Mouse (Mus musculus) layer of hippocampus, postnatal 36 days (tissue): ENCODE data around the gene Syngr1. TPM values are rescaled to one million over a fixed set of nuclear protein-coding genes. Genes with fewer than 3 reads are reported as not detected.
"Not testable (repeated sequence)": the region's sequence is repeated elsewhere in the genome, so short reads cannot be mapped to it uniquely, and the experiment has no call there.

ENCODE experiments used
- DNase-seq, 2 experiments: peaks; one replicate each; pipeline ENCODE4 v3.0.0; 2022
- total RNA-seq, 2 experiments: library from RNA; stranded (reverse); gene quantifications; 2 replicates each; pipeline ENCODE4 v1.2.3; 2021

The Syngr1 gene
- total RNA-seq, 2 experiments from 2014 or later, result 341 to 377 TPM

DNA sequence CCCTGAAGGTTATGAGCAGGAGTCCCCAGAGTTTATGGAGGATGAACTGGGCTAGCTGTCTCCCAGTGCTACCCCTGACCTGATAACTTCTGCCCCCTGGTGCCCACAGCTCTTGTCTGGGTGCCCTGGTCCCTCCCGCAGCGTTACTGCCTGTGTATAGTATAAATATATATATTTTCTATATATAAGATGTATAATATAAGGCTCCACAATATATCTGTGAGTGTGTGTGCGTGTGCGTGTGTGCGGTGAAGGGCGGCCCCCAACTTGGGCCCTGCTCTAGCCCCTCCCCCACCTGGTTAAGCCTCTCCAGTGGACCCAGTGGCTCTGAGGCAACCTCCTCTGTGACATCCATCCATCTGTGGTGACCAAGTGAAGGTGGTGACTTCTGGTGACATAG lies 27.9 kb downstream of the Syngr1 start:
- DNase-seq, result no peak

- DNase-seq, result no peak
Observed at GRCm38 (mm10) chr15:80121721-80122325, 30.7 kb downstream of the Syngr1 start.

DNA sequence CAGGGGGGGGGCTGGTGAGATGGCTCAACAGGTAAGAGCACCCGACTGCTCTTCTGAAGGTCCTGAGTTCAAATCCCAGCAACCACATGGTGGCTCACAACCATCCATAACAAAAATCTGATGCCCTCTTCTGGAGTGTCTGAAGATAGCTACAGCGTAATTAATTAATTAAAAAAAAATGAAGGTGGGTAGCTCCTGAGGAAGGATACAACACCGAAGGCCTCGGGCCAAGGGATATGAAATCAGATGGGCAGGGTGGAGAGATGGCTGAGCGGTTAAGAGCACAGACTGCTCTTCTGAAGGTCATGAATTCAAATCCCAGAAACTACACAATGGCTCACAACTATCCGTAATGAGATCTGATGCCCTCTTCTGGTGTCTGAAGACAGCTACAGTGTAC lies 31.3 kb downstream of the Syngr1 start:
- not testable (repeated sequence) for DNase-seq

- DNase-seq, result no peak
Observed at GRCm38 (mm10) chr15:80124651-80125050, 33.5 kb downstream of the Syngr1 start.

DNA sequence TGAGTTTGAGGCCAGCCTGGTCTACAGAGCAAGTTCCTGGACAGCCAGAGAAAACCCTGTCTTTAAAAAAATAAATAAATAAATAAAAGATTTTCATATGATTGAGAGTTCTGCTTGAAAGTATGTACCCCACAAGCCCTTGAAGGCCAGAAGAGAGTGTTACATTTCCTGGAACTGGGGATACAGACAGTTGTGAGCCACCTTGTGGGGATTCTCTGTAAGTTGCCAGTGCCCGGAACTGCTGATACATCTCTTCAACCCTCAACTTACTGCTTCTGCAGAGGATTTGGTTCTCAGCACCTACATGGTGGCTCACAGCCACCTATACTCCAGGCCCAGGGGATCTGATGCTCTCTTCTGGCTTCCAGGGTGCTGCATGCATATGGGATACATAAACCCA lies 36.1 kb downstream of the Syngr1 start:
- no peak for DNase-seq

- DNase-seq, result no peak
Observed at GRCm38 (mm10) chr15:80129982-80130381, 38.8 kb downstream of the Syngr1 start.

- DNase-seq, result no peak
Observed at GRCm38 (mm10) chr15:80130689-80131088, 39.6 kb downstream of the Syngr1 start.

GRCm38 (mm10) chr15:80131421-80131820 lies 40.3 kb downstream of the Syngr1 start:
- DNase-seq, result no peak

GRCm38 (mm10) chr15:80132452-80132851 lies 41.3 kb downstream of the Syngr1 start:
- no peak for DNase-seq

DNA sequence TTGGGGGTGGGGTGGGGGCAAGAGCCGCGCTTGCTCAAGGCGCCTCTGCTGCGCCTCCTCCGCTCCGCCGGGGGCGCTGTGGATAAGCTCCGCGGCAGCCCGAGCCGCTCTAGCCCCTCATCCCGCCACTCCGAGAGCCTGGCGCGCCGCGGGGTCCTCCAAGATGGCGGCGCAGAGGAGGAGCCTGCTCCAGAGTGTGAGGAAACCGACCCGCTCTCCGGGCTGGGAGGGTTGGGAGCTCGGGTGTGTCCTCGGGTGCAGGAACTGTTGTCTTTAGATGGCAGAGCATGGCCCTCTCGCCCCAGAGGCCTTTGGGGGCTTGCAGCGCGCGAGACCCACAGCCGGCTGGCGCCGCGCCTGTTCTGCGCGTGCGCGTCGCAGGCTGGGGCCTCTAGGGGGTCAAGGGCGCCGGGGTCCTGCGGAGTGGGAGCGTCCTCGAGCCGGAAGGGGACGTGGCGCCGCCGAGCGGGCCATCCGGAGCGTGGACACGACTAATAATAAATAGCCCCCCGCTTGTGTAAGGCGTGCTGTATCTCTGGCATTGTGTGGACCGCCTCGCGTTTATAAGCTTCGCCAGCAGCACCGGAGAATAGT lies 42.0 kb downstream of the Syngr1 start, which contains the start of gene Tab1:
Gene Tab1, plus strand, starts transcription at position 135 of the 594 bp plus-strand sequence.
- DNase-seq, result peak; percentile 92 to 94

GRCm38 (mm10) chr15:80133682-80134449 lies 42.7 kb downstream of the Syngr1 start:
- DNase-seq, result peak in 1 of 2 experiments; percentile 21

GRCm38 (mm10) chr15:80134450-80134847 lies 43.3 kb downstream of the Syngr1 start:
- DNase-seq, result no peak

DNA sequence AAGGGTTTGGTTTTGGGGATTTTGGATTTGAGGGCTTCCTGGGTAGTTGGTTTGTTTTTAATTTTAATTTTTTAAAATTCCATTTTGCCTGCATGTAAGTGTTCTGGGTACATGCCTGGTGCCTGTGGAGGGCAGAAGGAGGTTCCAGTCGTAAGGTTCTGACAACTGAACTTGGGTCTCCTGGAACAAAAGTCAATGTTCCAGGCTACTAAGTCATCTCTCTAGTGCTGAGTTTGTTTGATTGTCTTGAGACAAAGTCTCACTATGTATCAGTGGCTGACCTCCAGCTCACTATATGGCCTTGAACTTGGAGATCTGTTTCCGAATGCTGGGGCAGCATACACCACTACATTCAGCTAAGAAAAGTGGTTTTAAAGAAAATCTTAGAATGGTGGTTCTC lies 44.4 kb downstream of the Syngr1 start:
- DNase-seq, result no peak

GRCm38 (mm10) chr15:80136645-80137044 lies 45.5 kb downstream of the Syngr1 start:
- no peak for DNase-seq

GRCm38 (mm10) chr15:80137945-80138791 lies 47.0 kb downstream of the Syngr1 start:
- peak; percentile 47 to 62 for DNase-seq

DNA sequence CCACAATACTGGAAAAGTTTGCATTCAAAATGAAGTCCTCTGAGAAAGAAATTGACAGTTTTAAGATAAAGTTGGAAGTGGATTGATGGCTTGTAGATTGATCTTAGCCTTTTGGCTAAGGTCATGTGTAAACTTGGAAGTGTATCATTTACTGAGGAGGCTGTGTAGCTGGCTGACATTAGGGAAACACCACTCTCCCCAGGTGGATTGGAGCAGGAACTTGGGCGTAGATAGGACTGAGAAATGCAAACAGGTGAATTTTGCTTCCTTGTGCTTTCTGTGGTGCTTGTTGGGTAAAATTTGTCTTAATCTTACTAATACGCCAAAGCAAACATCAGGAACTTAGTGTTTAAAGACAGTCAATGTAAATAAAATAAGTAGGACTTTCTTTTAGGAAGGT lies 49.2 kb downstream of the Syngr1 start:
- DNase-seq, result no peak

- DNase-seq, result no peak
Observed at GRCm38 (mm10) chr15:80140878-80141277, 49.7 kb downstream of the Syngr1 start.

GRCm38 (mm10) chr15:80142130-80142529 lies 51.0 kb downstream of the Syngr1 start:
- DNase-seq, result no peak

GRCm38 (mm10) chr15:80143760-80144159 lies 52.6 kb downstream of the Syngr1 start:
- no peak for DNase-seq

GRCm38 (mm10) chr15:80145397-80145796 lies 54.3 kb downstream of the Syngr1 start:
- DNase-seq, result no peak

- no peak for DNase-seq
Observed at GRCm38 (mm10) chr15:80146153-80146552, 55.0 kb downstream of the Syngr1 start.

- no peak for DNase-seq
Observed at GRCm38 (mm10) chr15:80147090-80147489, 56.0 kb downstream of the Syngr1 start.

DNA sequence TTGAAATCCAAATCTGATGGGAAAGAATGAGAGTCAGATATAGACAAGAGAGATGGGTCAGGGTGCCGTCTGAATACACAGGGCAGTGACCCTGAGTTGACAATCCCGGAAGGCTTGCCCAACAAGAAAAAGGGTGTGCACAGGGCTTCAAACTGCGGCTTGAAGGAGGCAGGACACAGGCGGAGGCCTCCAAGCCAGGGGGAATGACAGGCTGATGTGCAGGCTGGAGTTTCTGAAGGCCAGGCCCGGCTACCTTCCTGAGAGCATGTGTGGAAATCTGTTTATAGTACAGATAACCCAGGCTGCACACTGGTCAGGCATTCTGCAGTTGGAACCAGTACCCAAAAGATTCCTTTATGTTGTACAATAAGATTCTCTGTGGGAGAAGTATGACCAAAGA lies 56.4 kb downstream of the Syngr1 start:
- no peak for DNase-seq
